Mouse (Mus musculus) layer of hippocampus, adult 8-10 months (tissue): ENCODE measurements around the gene Unc79. TPM values are rescaled to one million over a fixed set of nuclear protein-coding genes. Genes with fewer than 3 reads are reported as not detected.

Experiments
- DNase-seq, 2 experiments: peaks; one replicate each; pipeline ENCODE4 v3.0.0; 2022; ENCODE audit warnings: low spot score in 2 of 2
- total RNA-seq, 4 experiments: library from RNA; stranded (reverse); gene quantifications; 2 replicates each; pipeline ENCODE4 v1.2.4; 2022

Unc79 gene
- total RNA-seq: 10 to 100 TPM; 43.4 to 60.3 (median 54.2) TPM

- DNase-seq: peak; percentile 81 to 85
Measured at GRCm38 (mm10) chr12:102948778-102949394, at the start of gene Unc79. Unc79 (plus strand) TSS chr12:102948859.

- DNase-seq: no peak
Measured at GRCm38 (mm10) chr12:102899091-102899490, 49.6 kb upstream of the Unc79 start, which contains the start of gene Cox8c. Cox8c (plus strand) TSS chr12:102899316.

GRCm38 (mm10) chr12:102908191-102908590, 40.5 kb upstream of the Unc79 start:
- DNase-seq: peak; percentile 27 to 37

GRCm38 (mm10) chr12:102916073-102916472, 32.6 kb upstream of the Unc79 start:
- no peak for DNase-seq

GRCm38 (mm10) chr12:102929764-102930163, 18.9 kb upstream of the Unc79 start:
- DNase-seq: no peak

- no peak for DNase-seq
Measured at GRCm38 (mm10) chr12:102930335-102930734, 18.3 kb upstream of the Unc79 start.

GRCm38 (mm10) chr12:102930789-102931188, 17.9 kb upstream of the Unc79 start:
- DNase-seq: no peak

GRCm38 (mm10) chr12:102935892-102936291, 12.8 kb upstream of the Unc79 start:
- no peak for DNase-seq

GRCm38 (mm10) chr12:102945571-102945970, 3.1 kb upstream of the Unc79 start:
- DNase-seq: no peak

- no peak for DNase-seq
Measured at GRCm38 (mm10) chr12:102947826-102948225, 833 bp upstream of the Unc79 start.

- peak; percentile 65 to 69 for DNase-seq
Measured at GRCm38 (mm10) chr12:102949395-102950208, 943 bp downstream of the Unc79 start.

- no peak for DNase-seq
Measured at GRCm38 (mm10) chr12:102960051-102960775, 11.6 kb downstream of the Unc79 start.

GRCm38 (mm10) chr12:102961066-102961465, 12.4 kb downstream of the Unc79 start:
- DNase-seq: no peak

- DNase-seq: no peak
Measured at GRCm38 (mm10) chr12:102964486-102964885, 15.8 kb downstream of the Unc79 start.

GRCm38 (mm10) chr12:102980584-102980983, 31.9 kb downstream of the Unc79 start:
- no peak for DNase-seq

GRCm38 (mm10) chr12:102981543-102981942, 32.9 kb downstream of the Unc79 start:
- no peak for DNase-seq

- DNase-seq: no peak
Measured at GRCm38 (mm10) chr12:102985401-102985800, 36.7 kb downstream of the Unc79 start.

GRCm38 (mm10) chr12:102987736-102988135, 39.1 kb downstream of the Unc79 start:
- DNase-seq: no peak

GRCm38 (mm10) chr12:103008491-103008890, 59.8 kb downstream of the Unc79 start:
- DNase-seq: no peak

- no peak for DNase-seq
Measured at GRCm38 (mm10) chr12:103018161-103018560, 69.5 kb downstream of the Unc79 start.

GRCm38 (mm10) chr12:103036692-103037091, 88.0 kb downstream of the Unc79 start:
- DNase-seq: no peak

GRCm38 (mm10) chr12:103039332-103039731, 90.7 kb downstream of the Unc79 start:
- no peak for DNase-seq
